Comparison of ENCODE assay signal across 9 mouse cellular contexts in genomic region chr4:130828851-130829673, GRCm38 (mm10). TPM values are rescaled to one million over a fixed set of nuclear protein-coding genes. Genes with fewer than 3 reads are reported as not detected.
DNase-seq lines count a peak whose midpoint lies in the region; ATAC-seq lines count a peak whose summit lies in the region.
"Had no signal": no experiment of that assay in that cellular context is flagged by ENCODE, and none has a peak within 500 bp of the region (broad histone marks: within the 10 kb centered on the region; RNA-seq: fewer than 3 reads in every experiment).

No protein-coding gene starts in this region.

- no peak; the same call in 1 of the 2 replicates for ATAC-seq in embryonic facial prominence, embryonic 13.5 days (ENCODE audit: insufficient number of reproducible peaks, insufficient read depth, low FRiP score, low TSS enrichment, low read depth)
- peak; percentile 35; the same call in 1 of the 2 replicates for ATAC-seq in heart, embryonic 14.5 days (ENCODE audit: insufficient number of reproducible peaks, insufficient read depth, low FRiP score, low read depth)
- peak; percentile 70 for ATAC-seq in kidney, embryonic 15.5 days (replicated peaks; ENCODE audit: low FRiP score)
- peak; percentile 50 for ATAC-seq in stomach, embryonic 15.5 days (ENCODE audit: insufficient read depth, low FRiP score, low read depth)

- H3K27me3 ChIP-seq in embryonic facial prominence, embryonic 13.5 days = no peaks in the 10 kb centered on the region
- no peaks in the 10 kb centered on the region for H3K27me3 ChIP-seq in heart, embryonic 14.5 days (ENCODE audit: control insufficient read depth, insufficient read depth, low read length)
- no peaks in the 10 kb centered on the region for H3K27me3 ChIP-seq in kidney, embryonic 15.5 days
- H3K27me3 ChIP-seq in stomach, embryonic 15.5 days (replicated peaks) = no peaks in the 10 kb centered on the region

- DNase-seq in layer of hippocampus, adult 11-12 months (ENCODE audit: low spot score) = peak; percentile 53
- DNase-seq in layer of hippocampus, postnatal 14 days (ENCODE audit: low spot score in 2 of 2) = no peak
- DNase-seq in lung, postnatal 14 days = peak; percentile 65
- DNase-seq in cerebellum, postnatal 4 days (ENCODE audit: low spot score in 2 of 2) = no peak

- H3K4me3 ChIP-seq in embryonic facial prominence, embryonic 13.5 days = no peak overlapping the region
- H3K4me3 ChIP-seq in heart, embryonic 14.5 days (ENCODE audit: control insufficient read depth in 1 of 2, insufficient read depth in 1 of 2, low read depth in 1 of 2, low read length in 2 of 2) = no peak overlapping the region
- H3K4me3 ChIP-seq in kidney, embryonic 15.5 days (replicated peaks) = 0 out of 2 replicates have a peak overlapping the region, but pooled peaks have one; percentile 3
- H3K4me3 ChIP-seq in stomach, embryonic 15.5 days (replicated peaks) = no peak overlapping the region

- peak overlapping the region; percentile 37; the same call in 1 of the 2 replicates for H3K4me2 ChIP-seq in embryonic facial prominence, embryonic 13.5 days
- H3K4me2 ChIP-seq in heart, embryonic 14.5 days (ENCODE audit: low read length) = peak overlapping the region; percentile 19; the same call in 1 of the 2 replicates
- H3K4me2 ChIP-seq in kidney, embryonic 15.5 days = peak overlapping the region; percentile 46
- H3K4me2 ChIP-seq in stomach, embryonic 15.5 days = 0 out of 2 replicates have a peak overlapping the region, but pooled peaks have one; percentile 5

- no peaks in the 10 kb centered on the region for H3K9me3 ChIP-seq in embryonic facial prominence, embryonic 13.5 days
- H3K9me3 ChIP-seq in heart, embryonic 14.5 days (ENCODE audit: control insufficient read depth, low read length) = no peaks in the 10 kb centered on the region
- H3K9me3 ChIP-seq in kidney, embryonic 15.5 days (replicated peaks) = no peaks in the 10 kb centered on the region
- no peaks in the 10 kb centered on the region for H3K9me3 ChIP-seq in stomach, embryonic 15.5 days
- H3K9me3 ChIP-seq: G1E had no signal

- peaks cover 18% of the 10 kb centered on the region for H3K36me3 ChIP-seq in embryonic facial prominence, embryonic 13.5 days
- peaks cover 2% of the 10 kb centered on the region for H3K36me3 ChIP-seq in heart, embryonic 14.5 days (ENCODE audit: control insufficient read depth, insufficient read depth, low read length)
- peaks cover 7% of the 10 kb centered on the region; the same call in 1 of the 2 replicates for H3K36me3 ChIP-seq in kidney, embryonic 15.5 days
- H3K36me3 ChIP-seq in stomach, embryonic 15.5 days = no peaks in the 10 kb centered on the region
- H3K36me3 ChIP-seq: G1E had no signal

- H3K9ac ChIP-seq in embryonic facial prominence, embryonic 13.5 days = peak overlapping the region; percentile 49
- H3K9ac ChIP-seq in heart, embryonic 14.5 days (ENCODE audit: low read length) = no peak overlapping the region; the same call in 1 of the 2 replicates
- no peak overlapping the region for H3K9ac ChIP-seq in kidney, embryonic 15.5 days
- no peak overlapping the region for H3K9ac ChIP-seq in stomach, embryonic 15.5 days

- WGBS in embryonic facial prominence, embryonic 13.5 days = 9% methylated on average over 18 of the region's 18 CpGs
- WGBS in heart, embryonic 14.5 days = 19% methylated on average over 18 of the region's 18 CpGs
- WGBS in kidney, embryonic 15.5 days = 9% methylated on average over 18 of the region's 18 CpGs
- WGBS in stomach, embryonic 15.5 days = 14% methylated on average over 18 of the region's 18 CpGs

- H3K27ac ChIP-seq in embryonic facial prominence, embryonic 13.5 days = peak overlapping the region; percentile 57
- H3K27ac ChIP-seq in heart, embryonic 14.5 days (replicated peaks in 1 of 2; ENCODE audit: control insufficient read depth in 1 of 2, insufficient read depth in 1 of 2, low read depth in 2 of 2, low read length in 2 of 2) = peak overlapping the region in 1 of 2 experiments; percentile 19; a peak in 1 of 4 replicates
- H3K27ac ChIP-seq in kidney, embryonic 15.5 days = peak overlapping the region; percentile 83
- peak overlapping the region; percentile 67 for H3K27ac ChIP-seq in stomach, embryonic 15.5 days

- H3K4me1 ChIP-seq in embryonic facial prominence, embryonic 13.5 days = peaks cover 25% of the 10 kb centered on the region
- peaks cover 8% of the 10 kb centered on the region in 2 experiments for H3K4me1 ChIP-seq in heart, embryonic 14.5 days (ENCODE audit: control insufficient read depth in 2 of 2, insufficient read depth in 2 of 2, low read length in 2 of 2)
- H3K4me1 ChIP-seq in kidney, embryonic 15.5 days = peaks cover 26% of the 10 kb centered on the region
- peaks cover 14% of the 10 kb centered on the region for H3K4me1 ChIP-seq in stomach, embryonic 15.5 days

RNA-seq across cellular contexts. Expression of gene Sdc3, which starts 36.7 kb away (rescaled TPM):
- total RNA-seq in layer of hippocampus, postnatal 14 days (2021) = 100 to 1,000 TPM; 220 to 233 TPM
- polyA plus RNA-seq in embryonic facial prominence, embryonic 13.5 days (2015; fragmentation: Nextera tagmentation; extraction: Ambion mirVana) = 32.7 and 34.6 TPM in 2 replicates
- 14.6 and 16.8 TPM in 2 replicates for polyA plus RNA-seq in heart, embryonic 14.5 days (2014; fragmentation: Nextera tagmentation; extraction: Ambion mirVana)
- 22.3 and 26.5 TPM in 2 replicates for polyA plus RNA-seq in kidney, embryonic 15.5 days (2015; fragmentation: Nextera tagmentation; extraction: Ambion mirVana)
- 24.4 and 26.3 TPM in 2 replicates for polyA plus RNA-seq in stomach, embryonic 15.5 days (2015; fragmentation: Nextera tagmentation; extraction: Ambion mirVana)

Comparison
In these comparisons a context has a peak if more than half of its experiments do, and no peak if none do; other contexts are left out.
1. DNase-seq: peak in layer of hippocampus, adult 11-12 months (single experiment) and lung, postnatal 14 days (single experiment); none in layer of hippocampus, postnatal 14 days (0 of 2) and cerebellum, postnatal 4 days (0 of 2).
2. Peak in every context shown above with its lines, with median percentiles within 50 percentile points of each other: H3K4me2 ChIP-seq.